Mouse (Mus musculus) urinary bladder, postnatal 10 days (tissue): ENCODE results near the gene Sult2b1.

Source experiments
- DNase-seq: peaks from one replicate; pipeline ENCODE4 v3.0.0; 2022; ENCODE audit warnings: low spot score

The Sult2b1 gene

DNA sequence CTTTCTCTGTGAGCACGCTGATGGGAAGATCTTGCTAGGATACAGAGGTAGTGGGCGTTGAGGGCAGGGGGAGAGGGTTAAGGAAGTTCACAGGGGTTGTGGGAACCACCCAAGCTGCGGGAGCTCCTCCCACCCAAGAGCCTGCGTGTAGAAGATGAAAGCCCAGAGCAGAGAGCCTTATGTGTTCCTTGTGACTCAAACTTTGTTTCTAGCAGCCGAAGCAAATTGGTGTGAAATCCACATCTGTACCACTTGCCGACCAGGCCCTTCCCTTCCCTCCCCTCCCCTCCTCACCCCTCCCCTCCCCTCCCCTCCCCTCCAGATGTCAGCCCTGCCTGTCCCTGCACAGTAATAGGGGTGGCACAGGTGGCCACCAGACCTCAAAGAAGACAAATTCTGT lies 89.4 kb downstream of the Sult2b1 start:
- DNase-seq = no peak

- DNase-seq = no peak
Measured at GRCm38 (mm10) chr7:45693921-45694591, 90.4 kb downstream of the Sult2b1 start, which contains the start of gene Sec1. Gene Sec1, minus strand, starts transcription at chr7:45694402.

- DNase-seq = no peak
Measured at GRCm38 (mm10) chr7:45692364-45692763, 92.1 kb downstream of the Sult2b1 start.

DNA sequence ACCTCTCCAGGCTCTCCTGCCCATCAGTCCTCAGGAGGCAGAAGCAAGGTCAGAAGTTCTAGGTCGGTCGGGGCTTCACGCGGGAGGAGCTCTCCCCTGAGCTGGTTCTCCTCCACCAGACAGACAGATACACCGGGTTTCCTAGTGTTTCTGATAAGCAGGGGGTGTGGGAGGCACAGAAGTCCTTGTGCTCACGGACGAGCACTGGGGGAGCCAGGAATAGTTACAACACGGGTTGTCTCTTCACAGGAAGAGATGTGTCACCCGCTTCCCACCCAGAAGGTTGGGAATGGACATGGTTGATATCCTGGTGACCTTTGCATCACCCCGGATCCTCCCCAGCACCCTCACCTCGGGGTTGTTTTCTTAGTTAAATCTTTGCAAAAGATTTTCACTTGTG lies 94.7 kb downstream of the Sult2b1 start:
- no peak for DNase-seq

- no peak for DNase-seq
Measured at GRCm38 (mm10) chr7:45689099-45689498, 95.4 kb downstream of the Sult2b1 start.

- no peak for DNase-seq
Measured at GRCm38 (mm10) chr7:45686841-45687240, 97.6 kb downstream of the Sult2b1 start.

DNA sequence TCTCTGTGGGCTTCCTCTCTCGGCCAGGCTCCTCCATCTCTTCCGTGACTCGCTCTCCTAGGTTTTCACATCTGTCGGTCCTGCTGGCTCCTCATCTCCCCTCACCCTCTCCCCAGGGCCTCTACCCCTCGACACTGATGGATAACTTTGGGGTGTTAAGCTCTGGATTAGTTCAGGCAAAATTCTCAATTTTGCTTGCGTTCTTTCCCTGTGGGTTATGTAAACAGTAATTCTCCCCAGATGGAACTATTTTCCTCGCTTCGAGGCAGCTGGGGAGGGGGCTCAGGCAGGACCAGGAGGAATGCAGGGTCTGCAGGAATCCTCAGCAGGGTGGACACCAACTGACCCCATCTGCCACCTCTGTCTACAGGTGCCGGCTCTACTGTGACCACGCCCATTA lies 98.7 kb downstream of the Sult2b1 start:
- DNase-seq = no peak

DNA sequence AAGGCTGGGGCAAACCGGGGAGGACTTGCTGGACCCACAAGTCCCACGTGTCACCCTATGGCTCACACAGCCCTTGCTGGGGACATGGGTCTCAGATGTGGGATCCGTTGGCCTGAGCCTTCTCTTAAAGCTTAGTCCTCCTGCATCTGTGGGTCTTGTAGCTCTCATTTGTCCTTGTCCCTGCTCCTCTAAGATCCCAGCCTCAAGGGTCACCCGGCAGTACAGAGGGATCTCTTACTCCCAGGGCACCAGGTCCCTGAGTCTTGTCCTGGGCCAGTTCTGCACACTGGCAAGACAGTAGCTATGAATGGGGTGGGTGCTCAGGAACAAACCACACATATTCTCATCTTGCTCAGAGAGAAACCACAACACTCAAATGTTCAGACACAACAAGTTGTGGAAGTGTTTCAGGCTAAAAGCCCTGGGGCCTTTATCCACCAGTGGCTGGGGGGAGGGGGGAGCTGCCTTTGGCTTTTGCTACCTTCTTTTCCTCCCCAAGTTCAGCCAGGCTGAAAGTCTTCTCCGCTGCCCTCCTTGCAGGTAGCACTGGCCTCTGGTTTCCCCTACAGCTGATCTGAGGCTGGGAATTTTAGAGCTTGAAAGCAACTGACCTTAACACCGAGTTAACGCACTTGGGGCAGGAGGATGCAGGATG lies 100.9 kb downstream of the Sult2b1 start, which contains the start of gene Ntn5:
Gene Ntn5, plus strand, starts transcription at position 627 of the 655 bp plus-strand sequence.
- DNase-seq = no peak

DNA sequence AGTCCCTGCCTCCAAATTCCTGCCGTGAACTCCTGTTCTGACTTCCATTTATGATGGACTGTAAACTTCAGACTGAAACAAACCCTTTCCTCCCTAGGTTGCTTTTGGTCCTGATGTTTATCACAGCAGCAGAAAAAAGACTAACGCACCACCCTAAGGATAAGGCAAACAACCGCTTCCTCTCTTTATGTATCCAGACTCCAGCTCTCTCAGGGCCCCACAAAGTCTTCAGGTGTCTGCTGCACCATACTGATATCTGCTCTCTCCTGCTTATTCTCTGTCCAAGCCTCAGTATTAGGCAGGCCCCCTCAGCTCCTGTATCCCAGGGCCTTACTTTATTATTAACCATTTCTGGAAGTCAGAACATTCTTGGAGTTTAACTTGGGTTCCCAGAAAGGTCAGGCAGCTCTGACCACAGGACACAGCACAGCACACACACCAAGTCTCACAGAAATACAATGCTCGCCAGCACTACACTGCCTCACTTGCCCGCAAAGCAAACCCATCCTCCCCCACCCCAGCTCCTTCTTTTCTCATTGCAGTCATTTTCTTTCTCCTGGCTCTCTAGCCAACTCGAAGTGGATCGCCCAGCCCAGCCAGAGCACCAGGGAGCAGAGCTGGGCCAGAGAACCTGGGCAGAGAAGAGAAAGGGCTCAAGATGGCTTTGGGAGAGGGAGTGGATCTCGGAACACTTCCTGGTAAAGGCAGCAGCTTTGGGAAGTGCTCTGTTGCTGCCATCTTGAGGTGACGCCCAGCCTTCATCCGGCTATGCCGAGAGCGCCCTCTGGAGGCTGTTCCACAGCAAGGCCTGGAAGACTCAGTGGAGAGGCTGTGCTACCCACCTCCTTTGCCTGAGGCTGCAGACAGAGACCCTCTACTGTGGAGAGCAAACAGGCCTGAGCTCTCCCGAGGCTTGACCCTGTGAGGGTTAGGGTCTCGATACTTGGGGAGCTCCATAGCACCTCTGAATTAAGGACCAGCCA lies 102.0 kb downstream of the Sult2b1 start:
- DNase-seq = no peak

GRCm38 (mm10) chr7:45681046-45681736 lies 103.3 kb downstream of the Sult2b1 start:
- no peak for DNase-seq
